Mouse (Mus musculus): ENCODE measurements at regions not wholly inside any gene's neighbourhood (a gene's known extent, or its start where the extent isn't known, plus 50 kb on each side); places are given as distances from the start of the nearest gene placed in this dataset.

GRCm38 (mm10) chr7:70718149-70718765, 351.7 kb upstream of the Nr2f2 start:
- TF ChIP-seq CTCF (IDR thresholded peaks at IDR 0.05; ENCODE audit: extremely low read depth, insufficient read length, insufficient replicate concordance, low read depth, low read length), result no peak
- TF ChIP-seq POLR2A (IDR thresholded peaks at IDR 0.05; ENCODE audit: low read depth, low read length), result no peak
